Mouse (Mus musculus) heart, postnatal 0 days (tissue): ENCODE measurements around the gene Kcnk5. TPM values are rescaled to one million over a fixed set of nuclear protein-coding genes. Genes with fewer than 3 reads are reported as not detected.

Source experiments
- ATAC-seq: fragments of 200-750 bp; cut with Nextera tagmentation; 2 replicates; pipeline ENCODE4 v1.8.0; 2017; ENCODE audit warnings: low read depth, moderate number of reproducible peaks, moderate library complexity; ENCODE audit not compliant: insufficient read depth
- DNase-seq: peaks from one replicate; pipeline ENCODE4 v3.0.0-alpha.2; 2016; ENCODE audit warnings: low spot score
- H3K27ac ChIP-seq: fragments of 300-500 bp; sonication (generic); 2 replicates; pipeline ENCODE4 v1.5.1; 2014; ENCODE audit warnings: low read depth, mild to moderate bottlenecking
- H3K27me3 ChIP-seq: fragments of 300-500 bp; sonication (generic); 2 replicates; pipeline ENCODE4 v1.6.1; 2014; ENCODE audit warnings: low read length, mixed read lengths; ENCODE audit not compliant: control insufficient read depth, insufficient read depth
- H3K36me3 ChIP-seq: fragments of 300-500 bp; sonication (generic); replicated peaks from 2 replicates; pipeline ENCODE4 v1.6.1; 2014; ENCODE audit warnings: low read length, mixed read lengths; ENCODE audit not compliant: control insufficient read depth, insufficient read depth
- H3K4me1 ChIP-seq: fragments of 300-500 bp; sonication (generic); 2 replicates; pipeline ENCODE4 v1.6.1; 2014; ENCODE audit warnings: antibody characterized with exemption; ENCODE audit not compliant: control insufficient read depth, insufficient read depth
- H3K4me2 ChIP-seq: fragments of 300-500 bp; sonication (generic); 2 replicates; pipeline ENCODE4 v1.6.1; 2014; ENCODE audit warnings: low read depth, mild to moderate bottlenecking, low read length, moderate library complexity
- H3K4me3 ChIP-seq: fragments of 300-500 bp; sonication (generic); 2 replicates; pipeline ENCODE4 v1.5.1; 2014; ENCODE audit warnings: low read depth, low read length
- H3K9ac ChIP-seq: fragments of 300-500 bp; sonication (generic); replicated peaks from 2 replicates; pipeline ENCODE4 v1.6.1; 2014; ENCODE audit warnings: low read depth, low read length, mixed read lengths
- H3K9me3 ChIP-seq: fragments of 300-500 bp; sonication (generic); replicated peaks from 2 replicates; pipeline ENCODE4 v1.6.1; 2016; ENCODE audit warnings: low read length; ENCODE audit not compliant: control insufficient read depth
- CTCF ChIP-seq: IDR thresholded peaks from 2 replicates; pipeline ENCODE4 v1.5.1; 2016; ENCODE audit warnings: antibody characterized with exemption, control low read depth, low read depth
- EP300 ChIP-seq: IDR thresholded peaks from 2 replicates; pipeline ENCODE4 v1.6.1; 2016; ENCODE audit warnings: antibody characterized with exemption, low read depth
- WGBS: fragments of 180-500 bp; shearing (Covaris S2); extraction: QIAGEN DNeasy Blood & Tissue Kit; methylation state at CpG from one replicate; pipeline ENCODE4 v1.1.7; 2014; 5-methylcytosine and 5-hydroxymethylcytosine counted together
- polyA plus RNA-seq: library from polyadenylated mRNA; unstranded; fragments of >200 nt; fragmentation: Nextera tagmentation; extraction: Ambion mirVana; gene quantifications from 2 replicates; pipeline ENCODE4 v1.2.1, GENCODE M21; 2015
- total RNA-seq: library from RNA; depleted of rRNA; stranded (reverse); fragments of >200 nt; gene quantifications from 2 replicates; pipeline ENCODE4 v1.2.3, GENCODE M21; 2014; ENCODE audit warnings: low replicate concordance

The Kcnk5 gene
- total and polyA plus RNA-seq, 2 experiments from 2014 or later = 0.86 to 1.8 TPM

DNA sequence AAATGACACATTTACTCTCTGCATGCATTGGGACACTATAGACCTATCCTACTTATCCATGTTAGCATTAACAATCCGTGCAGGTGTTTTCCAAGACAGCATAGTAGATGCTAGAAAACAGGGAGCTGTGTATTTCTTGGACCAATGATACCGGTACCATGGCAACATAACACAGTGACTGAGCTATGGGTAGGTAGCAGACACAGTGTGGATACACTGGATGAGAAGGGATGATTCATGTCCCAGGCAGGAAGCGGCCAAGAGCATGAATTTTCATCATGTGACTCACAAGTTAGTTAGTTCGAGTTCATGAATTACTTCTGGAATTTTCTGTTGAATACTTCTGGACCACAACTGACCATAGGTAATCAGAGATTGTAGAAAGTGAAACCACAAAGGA lies 26.7 kb downstream of the Kcnk5 start:
- no peak overlapping the region for H3K9ac ChIP-seq
- ATAC-seq (no peak), DNase-seq (no peak)
- TF ChIP-seq EP300 = no peak
- TF ChIP-seq CTCF = no peak
- no peak overlapping the region for H3K27ac ChIP-seq
- no peaks in the 10 kb centered on the region for H3K36me3 ChIP-seq
- no peaks in the 10 kb centered on the region for H3K4me1 ChIP-seq
- 78% methylated on average over 4 of the region's 4 CpGs for WGBS
- peaks cover 4% of the 10 kb centered on the region; the same call in 1 of the 2 replicates for H3K27me3 ChIP-seq
- no peak overlapping the region for H3K4me2 ChIP-seq
- no peaks in the 10 kb centered on the region for H3K9me3 ChIP-seq
- no peak overlapping the region for H3K4me3 ChIP-seq

DNA sequence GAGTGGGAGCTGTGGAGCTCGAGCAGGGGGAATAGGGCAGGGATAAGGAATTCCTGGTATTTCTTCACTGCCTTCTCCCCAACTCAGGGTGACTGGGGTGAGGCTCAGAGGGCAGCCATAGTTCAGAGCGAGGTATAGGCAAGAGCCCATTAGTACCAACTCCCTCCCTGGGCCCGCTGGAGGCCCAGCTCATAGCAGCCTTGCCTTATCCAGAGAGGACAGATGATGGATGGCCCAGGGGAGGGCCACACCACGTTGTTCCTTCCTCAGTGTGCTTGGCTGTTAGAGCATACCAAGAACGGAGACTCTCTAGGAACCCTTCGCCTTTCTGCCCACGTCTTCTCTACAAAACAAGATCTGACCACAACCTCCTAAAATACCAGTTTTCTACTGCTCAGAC lies 27.4 kb downstream of the Kcnk5 start:
- Histone ChIP-seq H3K4me2 (no peak overlapping the region), H3K4me1 (no peaks in the 10 kb centered on the region), H3K27ac (no peak overlapping the region), H3K9ac (no peak overlapping the region), H3K27me3 (peaks cover 4% of the 10 kb centered on the region; the same call in 1 of the 2 replicates), H3K9me3 (no peaks in the 10 kb centered on the region), H3K36me3 (no peaks in the 10 kb centered on the region), H3K4me3 (no peak overlapping the region)
- DNase-seq = no peak
- ATAC-seq = no peak
- no peak for TF ChIP-seq CTCF
- no peak for TF ChIP-seq EP300
- 60% methylated on average over 7 of the region's 7 CpGs for WGBS

DNA sequence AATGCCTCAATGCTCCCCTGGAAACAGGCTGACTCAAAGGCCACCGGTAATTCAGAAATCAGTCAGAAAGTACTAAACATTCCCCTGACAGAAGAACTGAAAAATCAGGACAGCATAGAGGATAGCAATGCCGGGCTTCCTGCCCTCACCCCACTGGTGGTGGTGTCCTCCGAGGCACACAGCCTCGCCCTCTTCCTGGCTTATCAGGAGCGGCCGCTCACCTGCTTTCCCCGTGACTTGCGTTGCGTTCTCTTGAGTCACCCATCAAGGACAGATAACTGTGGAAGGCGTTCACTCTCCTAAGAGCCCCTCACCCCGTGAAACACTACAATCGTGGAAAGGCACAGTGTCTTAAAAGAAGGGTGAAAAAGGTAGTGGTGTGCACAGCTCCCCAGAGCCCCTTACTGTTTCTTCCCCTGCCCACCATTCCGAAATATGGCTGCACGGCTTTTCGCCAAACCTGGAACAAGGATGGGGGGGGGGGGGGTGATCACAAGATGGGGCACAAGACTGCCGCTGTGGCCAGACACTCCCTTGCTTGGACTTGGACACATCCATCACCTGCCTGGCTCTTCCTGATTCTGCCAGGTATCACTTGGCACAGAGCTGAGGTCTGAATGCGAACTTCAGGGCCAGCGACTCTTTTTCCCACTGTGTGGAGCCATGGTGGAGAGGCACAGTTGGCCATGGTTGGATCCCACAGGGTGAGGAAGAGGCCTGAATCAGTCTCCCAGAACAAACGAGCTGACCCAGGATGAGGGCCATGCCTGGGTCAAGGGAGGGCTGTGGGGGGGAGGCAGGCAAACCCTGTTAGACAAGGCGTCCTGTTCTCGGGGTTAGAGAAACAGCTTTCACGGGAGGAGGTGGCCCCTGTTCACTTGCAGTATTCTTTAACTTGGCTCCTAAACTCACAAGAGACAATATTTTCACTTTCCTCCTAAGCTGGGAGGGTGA lies 32.2 kb downstream of the Kcnk5 start:
- Histone ChIP-seq H3K9ac (no peak overlapping the region), H3K9me3 (no peaks in the 10 kb centered on the region), H3K4me1 (no peaks in the 10 kb centered on the region), H3K4me2 (no peak overlapping the region), H3K27me3 (no peaks in the 10 kb centered on the region), H3K4me3 (no peak overlapping the region), H3K27ac (no peak overlapping the region), H3K36me3 (no peaks in the 10 kb centered on the region)
- ATAC-seq = no peak
- WGBS = 83% methylated on average over 22 of the region's 22 CpGs
- DNase-seq = no peak
- TF ChIP-seq EP300 = no peak
- no peak for TF ChIP-seq CTCF

DNA sequence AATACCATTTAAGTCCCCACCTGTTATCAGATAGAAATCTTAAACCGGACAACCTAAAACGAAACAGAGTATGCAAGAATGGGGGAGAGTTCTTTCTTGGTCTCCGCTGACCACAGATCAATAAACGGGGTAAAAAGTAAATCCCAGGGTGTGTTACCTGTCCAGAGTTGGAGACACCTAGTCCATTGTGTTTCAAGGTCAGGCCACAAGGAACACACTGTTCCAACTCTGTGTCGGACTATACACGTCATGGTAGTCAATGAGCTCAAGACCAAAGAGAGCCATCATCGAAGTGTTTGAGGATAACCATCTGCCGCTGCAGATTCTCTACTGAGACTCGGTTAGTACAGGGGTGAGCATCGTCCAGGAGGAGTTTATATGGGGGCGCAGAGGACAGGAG lies 33.1 kb downstream of the Kcnk5 start:
- WGBS = 81% methylated on average over 11 of the region's 11 CpGs
- ATAC-seq = no peak
- Histone ChIP-seq H3K9ac (no peak overlapping the region), H3K4me2 (no peak overlapping the region), H3K27ac (no peak overlapping the region), H3K4me3 (no peak overlapping the region), H3K9me3 (no peaks in the 10 kb centered on the region), H3K27me3 (no peaks in the 10 kb centered on the region), H3K36me3 (no peaks in the 10 kb centered on the region), H3K4me1 (no peaks in the 10 kb centered on the region)
- TF ChIP-seq EP300 (no peak), CTCF (no peak)
- DNase-seq = no peak

DNA sequence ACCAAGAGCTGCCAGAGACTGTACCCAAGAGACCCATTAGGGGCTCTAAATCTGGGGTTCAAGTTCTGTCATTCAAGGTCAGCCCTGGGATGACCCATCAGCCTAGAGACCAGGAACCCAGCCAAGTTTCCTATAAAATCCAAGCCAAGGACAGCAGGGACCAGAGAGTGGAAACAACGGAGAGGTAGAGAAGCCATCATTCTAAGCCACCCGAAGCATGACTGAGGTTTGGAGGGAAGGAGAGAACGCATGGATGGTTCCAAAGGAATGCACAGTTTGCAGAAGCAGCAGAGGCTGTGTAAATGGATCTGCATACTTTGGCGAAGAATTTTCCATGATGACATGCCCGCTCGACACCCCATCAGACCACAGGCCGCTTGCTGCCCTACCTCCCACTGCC lies 33.8 kb downstream of the Kcnk5 start:
- H3K4me3 ChIP-seq = no peak overlapping the region
- no peak overlapping the region for H3K4me2 ChIP-seq
- H3K4me1 ChIP-seq = no peaks in the 10 kb centered on the region
- no peaks in the 10 kb centered on the region for H3K27me3 ChIP-seq
- no peak overlapping the region for H3K9ac ChIP-seq
- ATAC-seq (no peak), DNase-seq (no peak)
- 65% methylated on average over 7 of the region's 7 CpGs for WGBS
- no peaks in the 10 kb centered on the region for H3K9me3 ChIP-seq
- no peak for TF ChIP-seq CTCF
- TF ChIP-seq EP300 = no peak
- H3K27ac ChIP-seq = no peak overlapping the region
- no peaks in the 10 kb centered on the region for H3K36me3 ChIP-seq

DNA sequence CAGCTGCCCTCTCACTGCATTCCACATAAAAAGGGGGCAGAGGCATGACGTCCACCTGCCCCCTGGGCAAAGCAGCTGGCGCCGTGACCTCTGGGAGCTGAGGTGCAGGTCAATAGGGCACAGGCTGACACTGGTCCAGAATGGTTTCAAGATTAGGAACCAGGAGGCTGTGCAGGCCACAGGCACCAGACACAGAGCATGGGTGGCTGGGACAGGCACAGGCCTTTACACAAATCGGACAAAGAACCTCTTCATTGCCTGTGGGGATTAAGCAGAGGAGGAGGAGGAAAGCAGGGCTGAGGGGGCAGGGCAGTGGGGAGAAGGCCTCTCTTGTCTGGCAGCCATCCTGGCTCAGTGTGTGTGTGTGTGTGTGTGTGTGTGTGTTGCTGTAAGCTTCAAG lies 37.5 kb downstream of the Kcnk5 start:
- Histone ChIP-seq H3K4me3 (no peak overlapping the region), H3K4me2 (no peak overlapping the region), H3K4me1 (no peaks in the 10 kb centered on the region), H3K36me3 (no peaks in the 10 kb centered on the region), H3K9ac (no peak overlapping the region), H3K27me3 (no peaks in the 10 kb centered on the region), H3K27ac (no peak overlapping the region), H3K9me3 (no peaks in the 10 kb centered on the region)
- no peak for TF ChIP-seq CTCF
- no peak for TF ChIP-seq EP300
- DNase-seq (no peak), ATAC-seq (no peak)
- 61% methylated on average over 4 of the region's 4 CpGs for WGBS
